Mouse (Mus musculus): ENCODE data around the gene U2af1l4. TPM values are rescaled to one million over a fixed set of nuclear protein-coding genes. Genes with fewer than 3 reads are reported as not detected.

The U2af1l4 gene
- 10 to 100 TPM; 60.2 to 61.4 TPM for total RNA-seq (2021)
- long read RNA-seq, experiment 1, transcript U2af1l4-221 (8 exons, 860 nt) = minor isoform, 7 of 39 reads
- long read RNA-seq, experiment 1, transcript U2af1l4-201 (8 exons, 884 nt) = major isoform, 19 of 39 reads
- long read RNA-seq, experiment 1, partial matches to known transcripts = 0 of 39 reads
- long read RNA-seq, experiment 1, other reads (novel, unspliced or antisense) = 5 of 39 reads
- long read RNA-seq, experiment 2, transcript U2af1l4-201 (8 exons, 884 nt) = major isoform, 17 of 38 reads
- long read RNA-seq, experiment 2, transcript U2af1l4-214 (7 exons, 874 nt) = minor isoform, 5 of 38 reads
- long read RNA-seq, experiment 2, partial matches to known transcripts = 2 of 38 reads
- long read RNA-seq, experiment 2, other reads (novel, unspliced or antisense) = 11 of 38 reads

DNA sequence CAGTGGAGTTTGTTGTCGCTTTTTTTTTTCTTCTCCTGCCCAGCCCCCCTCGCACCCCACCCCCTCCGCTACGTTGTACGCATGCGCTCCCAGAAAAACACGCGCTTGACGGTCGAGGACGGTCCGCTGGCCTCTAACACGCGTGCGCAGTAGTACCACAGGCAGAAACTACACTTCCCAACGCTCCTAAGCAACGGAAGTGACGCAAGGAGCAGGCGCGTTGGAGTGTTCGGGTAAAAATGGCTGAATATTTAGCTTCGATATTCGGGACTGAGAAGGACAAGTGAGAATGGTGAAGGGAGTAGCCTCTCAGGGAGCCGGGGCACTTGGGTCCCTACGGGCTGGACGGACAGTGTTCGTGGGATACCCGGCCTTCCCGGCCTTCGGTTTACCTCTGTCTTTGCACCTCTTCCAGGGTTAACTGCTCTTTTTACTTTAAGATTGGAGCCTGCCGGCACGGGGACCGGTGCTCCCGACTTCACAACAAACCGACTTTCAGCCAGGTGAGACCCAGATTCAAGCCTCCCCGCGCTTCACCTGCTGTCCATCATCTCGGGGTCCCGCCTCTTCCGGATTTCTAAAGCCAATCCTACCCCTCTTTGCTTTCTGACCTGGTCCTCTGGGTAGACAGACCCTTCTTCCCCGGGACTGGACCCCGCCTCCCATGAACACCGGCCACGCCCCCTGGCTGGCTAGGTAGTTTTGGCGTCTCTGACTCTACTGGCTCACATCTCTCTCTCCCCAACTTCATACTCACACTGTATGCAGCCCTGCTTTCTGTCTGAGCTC, at the start of gene U2af1l4, which contains the start of the genes Gm49396 and Psenen:
Gene U2af1l4 (plus strand): TSS at position 185 of the 789 bp plus-strand sequence.
Gene Gm49396 (plus strand): TSS at position 228 of the 789 bp plus-strand sequence.
Gene Psenen (minus strand): TSS at position 511 of the 789 bp plus-strand sequence.
- peak; percentile 97 to 98 for DNase-seq (ENCODE audit: low spot score in 2 of 2)
- intact Hi-C loops (cut with DNase I) = no loop called here

- intact Hi-C loops (cut with DNase I) = no loop called here
- no peak for DNase-seq (ENCODE audit: low spot score in 2 of 2)
Measured at GRCm38 (mm10) chr7:30515003-30515760, 47.9 kb upstream of the U2af1l4 start.

GRCm38 (mm10) chr7:30518325-30518724, 44.8 kb upstream of the U2af1l4 start:
- intact Hi-C loops (cut with DNase I) = no loop called here
- no peak for DNase-seq (ENCODE audit: low spot score in 2 of 2)

DNA sequence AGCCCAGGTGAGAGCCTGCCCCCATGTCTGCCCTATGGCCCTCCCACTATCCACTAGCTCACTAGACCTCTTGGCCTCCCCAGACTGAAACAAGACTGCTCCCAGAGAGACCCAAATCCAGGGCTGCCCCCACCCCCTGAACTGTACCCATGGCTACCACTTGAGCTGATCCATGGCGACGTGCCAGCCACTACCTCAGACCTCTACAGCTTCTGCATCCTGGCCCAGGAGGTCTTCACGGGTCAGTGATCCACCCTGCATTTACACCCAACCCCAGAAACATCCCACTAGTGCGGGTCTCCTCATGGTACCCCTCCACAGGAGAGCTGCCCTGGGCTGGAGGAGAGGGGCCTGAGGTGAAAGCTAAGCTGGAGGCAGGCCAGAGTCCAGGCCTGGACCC, 42.7 kb upstream of the U2af1l4 start:
- intact Hi-C loops (cut with DNase I) = no loop called here
- DNase-seq (ENCODE audit: low spot score in 2 of 2) = no peak

DNA sequence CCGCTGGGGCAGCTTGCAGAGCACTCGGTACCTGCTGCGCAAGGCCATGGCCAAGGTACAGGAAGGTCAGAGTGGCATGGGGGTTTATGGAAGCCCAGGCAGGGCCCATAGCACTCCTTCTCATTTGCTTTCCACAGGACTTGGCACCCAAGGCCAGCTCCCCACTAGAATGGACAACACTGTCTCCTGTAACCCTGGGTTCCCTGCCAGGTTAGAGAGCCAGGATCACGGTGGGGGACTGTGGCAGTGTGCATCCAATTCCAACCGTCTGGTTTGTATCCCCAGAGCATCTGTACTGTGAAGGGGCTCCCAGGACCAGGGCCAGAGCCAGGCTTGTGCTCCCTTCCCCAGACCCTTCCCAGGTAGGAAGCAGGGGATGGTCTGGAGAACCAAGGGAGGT, 42.2 kb upstream of the U2af1l4 start:
- no peak for DNase-seq (ENCODE audit: low spot score in 2 of 2)

GRCm38 (mm10) chr7:30522871-30523270, 40.2 kb upstream of the U2af1l4 start:
- no peak for DNase-seq (ENCODE audit: low spot score in 2 of 2)
- intact Hi-C loops (cut with DNase I) = no loop called here

More for the DNA sequence above, 42.2 kb upstream of the U2af1l4 start:
- intact Hi-C loops (cut with DNase I) = no loop called here

GRCm38 (mm10) chr7:30524487-30524886, 38.6 kb upstream of the U2af1l4 start:
- intact Hi-C loops (cut with DNase I) = no loop called here
- no peak for DNase-seq (ENCODE audit: low spot score in 2 of 2)

DNA sequence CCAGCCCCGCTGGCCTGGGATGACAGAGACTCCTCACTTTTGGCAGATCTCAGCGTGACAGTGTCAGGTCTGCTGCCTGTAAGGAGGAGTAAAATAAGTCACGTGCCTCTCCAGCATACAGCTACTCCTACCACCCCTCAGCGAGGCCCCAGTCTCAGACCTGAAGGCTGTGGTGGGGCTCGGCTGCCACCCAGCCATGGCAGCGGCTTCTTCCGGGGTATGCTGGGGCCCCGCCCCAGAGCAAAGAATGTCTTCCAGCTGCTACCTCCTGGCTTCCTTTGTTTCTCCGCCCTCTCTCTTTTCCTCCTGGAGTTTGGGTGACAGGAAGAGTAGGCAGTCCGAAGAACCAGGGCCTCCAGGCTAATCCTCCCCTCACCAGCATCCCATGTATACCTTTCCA, 37.1 kb upstream of the U2af1l4 start:
- DNase-seq (ENCODE audit: low spot score in 2 of 2) = no peak
- intact Hi-C loops (cut with DNase I) = no loop called here

- intact Hi-C loops (cut with DNase I) = no loop called here
- no peak for DNase-seq (ENCODE audit: low spot score in 2 of 2)
Measured at GRCm38 (mm10) chr7:30526399-30526798, 36.7 kb upstream of the U2af1l4 start.

GRCm38 (mm10) chr7:30526981-30527380, 36.1 kb upstream of the U2af1l4 start:
- DNase-seq (ENCODE audit: low spot score in 2 of 2) = no peak
- intact Hi-C loops (cut with DNase I) = no loop called here

- intact Hi-C loops (cut with DNase I) = no loop called here
- DNase-seq (ENCODE audit: low spot score in 2 of 2) = peak; percentile 74 to 90
Measured at GRCm38 (mm10) chr7:30531291-30531815, 31.7 kb upstream of the U2af1l4 start.

GRCm38 (mm10) chr7:30532931-30533330, 30.2 kb upstream of the U2af1l4 start:
- intact Hi-C loops (cut with DNase I) = no loop called here
- no peak for DNase-seq (ENCODE audit: low spot score in 2 of 2)

- intact Hi-C loops (cut with DNase I) = no loop called here
- peak in 1 of 2 experiments; percentile 50 for DNase-seq (ENCODE audit: low spot score in 2 of 2)
Measured at GRCm38 (mm10) chr7:30533941-30534632, 29.0 kb upstream of the U2af1l4 start.

DNA sequence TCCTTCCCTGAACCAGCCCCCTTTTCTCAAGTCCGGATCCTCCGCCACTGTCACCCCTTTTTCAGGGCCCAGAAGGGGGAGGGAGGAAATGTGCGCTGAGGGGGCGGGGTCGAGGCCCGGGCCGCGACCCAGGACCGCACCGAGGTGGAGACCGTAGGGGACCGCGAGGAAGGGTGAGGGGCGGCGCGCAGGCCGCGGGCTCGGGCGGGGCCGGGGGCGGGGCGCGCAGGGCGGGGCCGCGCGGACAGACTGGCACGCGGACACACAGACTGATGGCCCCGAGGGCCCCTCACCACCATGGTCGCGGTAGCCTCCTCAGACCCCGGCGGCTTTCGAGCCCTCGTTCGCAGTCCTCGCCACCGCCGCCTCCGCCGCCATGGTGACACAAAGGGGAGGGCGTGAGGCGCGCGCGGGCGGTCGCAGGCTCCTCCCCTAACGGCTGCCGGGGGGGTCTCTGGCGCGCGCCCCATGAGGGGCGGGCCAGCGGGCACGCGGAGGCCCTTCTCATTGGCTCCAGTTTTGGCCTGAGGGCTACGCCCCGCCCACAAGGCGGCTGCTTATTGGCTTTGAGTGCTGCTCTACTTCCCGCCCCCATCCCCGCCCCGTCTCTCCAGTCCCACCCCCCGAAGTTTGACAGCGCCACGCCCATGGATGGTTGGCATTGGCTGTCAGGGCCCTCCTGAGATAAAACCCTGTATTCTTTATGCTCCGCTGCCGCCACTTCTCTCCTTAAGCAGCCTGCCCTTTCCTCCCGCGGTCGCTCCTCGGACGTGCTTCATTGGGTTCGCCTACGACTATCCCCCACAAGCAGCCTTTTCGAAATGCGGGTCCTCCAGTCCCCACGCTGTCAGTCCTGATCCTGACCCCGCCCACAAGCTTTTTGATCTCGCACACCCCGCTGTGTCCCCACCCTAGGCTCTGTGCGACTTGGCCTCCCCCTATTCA, 28.2 kb upstream of the U2af1l4 start, which contains the start of gene Arhgap33:
Gene Arhgap33 (minus strand): TSS at position 428 of the 945 bp plus-strand sequence.
- intact Hi-C loops (cut with DNase I) = no loop called here
- DNase-seq (ENCODE audit: low spot score in 2 of 2) = peak; percentile 97 to 98

DNA sequence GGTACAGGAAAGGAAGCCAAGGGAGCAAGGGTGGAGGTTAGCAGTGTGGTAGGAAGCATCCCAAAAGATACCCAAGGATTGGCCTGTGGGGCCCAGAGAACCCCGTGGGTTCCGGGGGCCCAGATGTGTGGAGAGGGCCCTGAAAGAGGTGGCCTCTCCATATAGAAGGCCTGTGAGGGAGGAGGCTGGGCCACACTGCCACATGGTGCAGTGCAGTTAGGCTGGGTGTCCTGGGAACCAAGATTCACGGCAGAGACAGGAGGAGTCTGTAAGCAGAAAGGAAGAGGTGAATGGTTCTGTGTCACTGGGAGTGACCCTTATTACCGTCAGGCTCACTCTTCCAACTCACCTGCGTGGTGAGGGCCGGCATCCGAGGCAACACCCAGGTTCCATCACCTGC, 22.5 kb upstream of the U2af1l4 start:
- DNase-seq (ENCODE audit: low spot score in 2 of 2) = no peak
- intact Hi-C loops (cut with DNase I) = no loop called here

DNA sequence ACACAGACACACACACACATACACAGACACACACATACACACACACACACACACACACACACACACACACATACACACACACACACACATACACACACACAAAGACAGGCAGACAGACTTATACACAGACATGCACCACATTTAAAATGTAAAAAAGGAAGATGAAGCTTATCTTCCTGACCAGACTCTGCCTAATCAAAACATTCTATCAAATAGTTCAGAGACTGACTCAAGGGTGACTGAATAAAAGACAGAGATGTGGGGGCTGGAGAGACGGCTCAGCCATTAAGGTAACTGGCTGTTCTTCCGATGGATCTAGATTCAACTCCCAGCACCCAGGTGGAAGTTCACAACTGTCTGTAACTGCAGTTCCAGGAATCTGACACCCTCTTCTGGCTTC, 18.8 kb upstream of the U2af1l4 start:
- intact Hi-C loops (cut with DNase I) = no loop called here
- no peak for DNase-seq (ENCODE audit: low spot score in 2 of 2)

DNA sequence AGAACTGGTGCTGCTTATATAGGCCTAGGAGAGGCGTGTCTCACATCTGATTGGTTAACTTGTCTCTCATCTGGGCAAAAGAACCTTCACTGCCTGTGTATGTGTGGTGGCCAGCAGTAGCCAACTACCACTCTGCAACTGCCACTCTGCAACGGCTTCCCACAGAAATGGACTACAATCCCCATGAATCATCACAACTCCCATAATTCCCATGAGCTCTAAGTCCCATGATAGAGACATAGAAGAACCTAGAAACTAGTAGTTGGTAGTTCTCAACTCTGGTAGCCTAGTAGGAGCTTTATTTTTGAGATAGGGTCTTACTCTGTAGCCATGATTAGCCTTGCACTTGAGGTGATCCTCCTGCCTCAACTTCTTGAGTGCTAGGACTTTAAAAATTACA, 13.2 kb upstream of the U2af1l4 start:
- intact Hi-C loops (cut with DNase I) = loop anchor here (5.0 kb wide), 1 partner anchor 58 kb away; the partner anchor contains the start of gene Prodh2
- no peak for DNase-seq (ENCODE audit: low spot score in 2 of 2)

- no peak for DNase-seq (ENCODE audit: low spot score in 2 of 2)
- intact Hi-C loops (cut with DNase I) = loop anchor here (5.0 kb wide), 1 partner anchor 58 kb away; the partner anchor contains the start of gene Prodh2
Measured at GRCm38 (mm10) chr7:30550603-30551002, 12.5 kb upstream of the U2af1l4 start.
